Mouse (Mus musculus) myocyte (in vitro differentiated cells): ENCODE measurements around the gene Myo5a.
A peak's percentile ranks its signal among the peaks of the same experiment; 100 is the strongest.

Experiments
- CEBPB ChIP-seq: IDR thresholded peaks from 2 replicates; pipeline ENCODE4 v1.6.1; 2011; ENCODE audit warnings: mild to moderate bottlenecking, moderate library complexity; ENCODE audit not compliant: poor library complexity, insufficient read depth, severe bottlenecking
- E2F4 ChIP-seq: IDR thresholded peaks from one replicate; pipeline ENCODE4 v1.6.1; 2011; ENCODE audit warnings: mild to moderate bottlenecking, control low read depth, moderate library complexity; ENCODE audit not compliant: insufficient read depth
- MAX ChIP-seq: IDR thresholded peaks from one replicate; pipeline ENCODE4 v1.6.1; 2011; ENCODE audit warnings: low read depth, mild to moderate bottlenecking, control low read depth
- MYOG ChIP-seq, 3 experiments: IDR thresholded peaks; one replicate each; pipeline ENCODE4 v1.6.1; 2011; ENCODE audit warnings: control low read depth in 2 of 3, low read depth in 2 of 3, mild to moderate bottlenecking in 2 of 3; ENCODE audit not compliant: insufficient read length in 2 of 3, control insufficient read depth in 1 of 3, insufficient read depth in 1 of 3
- POLR2A ChIP-seq: IDR thresholded peaks from one replicate; pipeline ENCODE4 v1.6.1; 2011; ENCODE audit warnings: low read depth, mild to moderate bottlenecking, control low read depth, moderate library complexity; ENCODE audit not compliant: insufficient read length
- POLR2AphosphoS2 ChIP-seq: IDR thresholded peaks from one replicate; pipeline ENCODE4 v1.6.1; 2011; ENCODE audit warnings: low read depth, control low read depth; ENCODE audit not compliant: insufficient read length
- SRF ChIP-seq: IDR thresholded peaks from one replicate; pipeline ENCODE4 v1.6.1; 2011; ENCODE audit warnings: low read depth; ENCODE audit not compliant: control insufficient read depth, insufficient read length
- TCF12 ChIP-seq: IDR thresholded peaks from one replicate; pipeline ENCODE4 v1.6.1; 2011; ENCODE audit warnings: mild to moderate bottlenecking, control low read depth; ENCODE audit not compliant: poor library complexity, insufficient read depth, severe bottlenecking
- TCF3 ChIP-seq: IDR thresholded peaks from one replicate; pipeline ENCODE4 v1.6.1; 2011; ENCODE audit warnings: low read depth, control low read depth; ENCODE audit not compliant: insufficient read length

GRCm38 (mm10) chr9:75253766-75254165 lies 183.0 kb downstream of the Myo5a start:
- no peak for TF ChIP-seq POLR2AphosphoS2
- no peak for TF ChIP-seq MAX
- TF ChIP-seq POLR2A: no peak
- TF ChIP-seq CEBPB: no peak
- TF ChIP-seq E2F4: no peak
- peak; percentile 32 for TF ChIP-seq TCF3
- TF ChIP-seq TCF12: peak; percentile 71
- TF ChIP-seq SRF: no peak
- peak in 2 of 3 experiments; percentile 49 to 67 for TF ChIP-seq MYOG (IDR thresholded peaks at IDR 0.05; ENCODE audit: control insufficient read depth in 1 of 3, insufficient read depth in 1 of 3, insufficient read length in 2 of 3, low read depth in 2 of 3)
